Mouse (Mus musculus): Measurements from ENCODE around the gene Zfp385b. TPM values are rescaled to one million over a fixed set of nuclear protein-coding genes. Genes with fewer than 3 reads are reported as not detected.

The Zfp385b gene
- total RNA-seq, 2 experiments from 2014 or later, result 2.7 to 2.9 TPM

DNA sequence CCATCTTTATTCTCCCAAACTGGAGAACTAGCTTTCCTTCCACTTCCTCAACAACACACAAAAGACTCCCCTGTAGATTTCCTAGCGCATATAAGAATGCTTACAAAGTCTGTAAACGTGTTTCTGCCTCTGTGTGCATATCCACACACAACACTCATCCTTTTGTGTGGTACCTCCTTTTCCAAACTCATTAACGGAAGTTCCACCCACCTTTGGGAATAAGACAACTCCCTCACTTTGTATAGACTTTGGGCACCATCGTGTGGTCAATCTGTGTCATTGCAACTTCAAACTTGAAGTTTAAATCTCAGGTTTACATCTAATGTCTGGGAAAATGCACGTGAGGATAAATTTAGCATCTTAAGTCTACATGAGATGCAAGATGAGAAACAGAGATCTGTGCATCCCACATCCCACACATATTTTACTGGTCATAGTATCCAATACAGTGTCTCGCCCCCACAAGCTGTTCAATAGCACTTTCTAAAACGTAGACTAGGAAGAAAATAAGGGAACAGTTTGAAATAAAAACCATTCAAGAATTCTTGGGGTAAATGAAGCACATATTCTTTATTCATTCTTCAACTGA, 110.1 kb downstream of the Zfp385b start:
- DNase-seq (ENCODE audit: low spot score in 2 of 2), result no peak

DNA sequence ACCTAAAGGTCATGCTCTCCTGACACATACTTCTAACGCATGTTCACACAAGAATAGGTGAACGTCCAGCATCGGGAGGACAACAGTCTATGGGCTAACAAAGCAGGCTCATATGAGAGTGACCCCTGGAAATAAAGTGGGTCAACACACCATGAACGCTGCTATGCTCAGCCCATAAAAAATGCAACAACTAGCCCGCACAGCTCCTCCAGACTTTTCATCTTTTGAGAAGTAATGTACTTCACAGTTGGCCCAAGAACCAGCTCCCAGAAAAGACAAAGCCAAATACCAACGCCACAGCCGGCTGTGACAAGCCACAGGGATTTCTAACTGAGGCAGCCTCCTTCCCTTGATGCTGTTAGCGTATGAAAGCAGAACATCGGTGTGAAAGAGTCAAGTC, 112.3 kb downstream of the Zfp385b start:
- no peak for DNase-seq (ENCODE audit: low spot score in 2 of 2)

DNA sequence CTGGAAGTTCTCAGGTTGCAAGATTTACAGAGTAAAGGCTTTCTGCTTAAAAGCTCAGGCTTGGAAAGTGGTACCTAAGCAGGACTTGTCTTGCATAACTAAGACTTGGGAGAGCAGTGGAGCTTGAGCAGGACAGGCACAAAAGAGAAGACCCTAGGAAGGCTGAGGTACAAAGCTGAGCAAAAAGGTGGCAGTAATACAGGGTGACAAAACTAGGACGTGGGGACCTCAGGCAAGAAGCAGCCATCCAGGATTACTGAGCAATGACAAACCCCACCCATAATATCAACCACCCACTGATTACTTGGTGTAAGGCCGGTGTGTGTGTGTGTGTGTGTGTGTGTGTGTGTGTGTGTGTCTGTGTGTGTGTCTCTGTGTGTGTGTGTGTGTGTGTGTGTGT, 114.0 kb downstream of the Zfp385b start:
- DNase-seq (ENCODE audit: low spot score in 2 of 2), result no peak

DNA sequence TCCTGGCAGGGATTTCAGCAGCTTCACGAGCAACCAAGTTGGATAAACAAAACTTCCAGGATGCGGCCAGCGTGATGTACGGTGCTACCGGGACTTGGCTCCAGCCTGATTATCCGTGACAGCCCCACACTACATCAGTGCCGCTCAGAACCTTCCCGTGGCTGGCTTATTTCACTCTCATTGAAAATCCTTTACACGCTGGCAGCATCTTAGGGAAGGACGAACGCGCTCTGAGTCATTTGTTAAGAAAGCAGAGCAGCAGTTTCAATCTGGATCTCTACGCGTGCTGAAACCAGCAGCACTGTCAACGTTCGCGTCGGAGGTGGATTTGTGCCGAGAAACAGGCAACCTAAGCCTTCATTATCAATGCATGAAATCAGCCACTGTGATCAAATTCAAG, 116.4 kb downstream of the Zfp385b start:
- no peak for DNase-seq (ENCODE audit: low spot score in 2 of 2)

DNA sequence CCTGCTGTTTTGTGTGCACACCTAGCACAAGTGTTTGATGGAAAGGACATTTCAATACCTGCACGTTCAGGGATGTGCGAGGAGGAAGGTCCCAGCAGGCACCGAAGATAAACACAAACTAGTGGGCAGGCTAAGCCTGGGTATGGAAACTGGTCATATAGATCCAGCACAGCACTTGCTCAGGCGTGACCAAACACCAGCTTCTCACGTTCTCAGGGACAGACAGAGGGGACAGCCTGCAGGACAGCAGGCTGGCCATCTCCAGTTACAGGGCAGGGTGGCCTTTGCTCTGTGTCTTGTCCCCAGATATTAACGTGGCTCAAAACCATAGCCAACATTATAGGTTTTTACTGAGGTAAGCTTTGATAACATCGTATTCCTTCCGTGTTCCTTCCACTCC, 128.3 kb downstream of the Zfp385b start:
- DNase-seq (ENCODE audit: low spot score in 2 of 2), result no peak

DNA sequence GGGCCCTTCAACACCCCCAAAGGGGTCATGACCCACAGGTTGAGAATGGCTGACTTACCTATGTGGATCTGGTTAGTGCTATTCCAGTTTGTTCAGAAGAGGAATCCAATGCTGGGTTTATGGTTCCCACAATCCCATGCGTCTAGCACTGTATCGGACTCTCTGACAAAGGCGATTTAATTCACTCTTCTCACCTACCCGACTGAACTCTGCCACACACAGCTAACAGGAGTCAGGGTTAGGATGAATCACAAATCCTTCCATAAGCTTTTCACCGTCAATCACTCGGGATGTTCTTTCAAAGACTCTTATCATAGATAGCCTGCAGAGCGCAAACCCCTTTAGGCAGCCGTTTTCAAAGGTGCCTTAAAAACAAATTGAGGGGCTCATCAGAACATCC, 129.1 kb downstream of the Zfp385b start:
- no peak for DNase-seq (ENCODE audit: low spot score in 2 of 2)

DNA sequence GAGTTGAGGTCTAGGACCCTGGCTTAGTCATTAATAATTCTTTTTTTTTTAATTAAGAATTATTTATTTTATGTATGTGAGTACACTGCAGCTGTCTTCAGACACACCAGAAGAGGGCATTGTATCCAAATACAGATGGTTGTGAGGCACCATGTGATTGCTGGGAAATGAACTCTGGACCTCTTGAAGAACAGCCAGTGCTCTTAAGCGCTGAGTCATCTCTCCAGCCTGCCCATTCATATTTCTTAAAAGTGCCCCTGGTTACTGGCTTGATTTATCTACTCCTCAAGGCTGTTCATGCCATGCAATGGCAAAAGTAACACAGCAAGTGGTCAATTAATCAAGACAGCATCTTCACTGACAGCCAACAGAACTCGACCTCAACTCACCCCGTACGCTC, 130.8 kb downstream of the Zfp385b start:
- DNase-seq (ENCODE audit: low spot score in 2 of 2), result no peak

DNA sequence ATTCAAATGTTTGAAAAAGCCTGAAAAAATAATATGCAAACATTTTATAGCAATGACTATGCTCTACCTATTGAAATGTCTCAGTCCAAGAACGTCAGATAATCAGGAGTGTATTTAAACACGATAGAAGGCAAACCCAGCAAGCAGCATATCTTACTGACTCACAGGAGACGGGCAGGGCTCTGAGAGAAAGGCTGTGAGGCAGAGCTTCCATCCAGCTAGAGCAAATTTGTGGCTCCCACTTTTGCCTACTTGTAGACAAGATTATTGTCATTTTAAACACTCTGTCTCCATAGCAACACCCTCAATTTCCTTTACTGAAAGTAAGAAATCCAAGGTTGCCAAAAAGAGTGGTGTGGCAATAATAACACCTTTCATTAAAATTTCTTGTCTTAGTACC, 135.4 kb downstream of the Zfp385b start:
- DNase-seq (ENCODE audit: low spot score in 2 of 2), result no peak

DNA sequence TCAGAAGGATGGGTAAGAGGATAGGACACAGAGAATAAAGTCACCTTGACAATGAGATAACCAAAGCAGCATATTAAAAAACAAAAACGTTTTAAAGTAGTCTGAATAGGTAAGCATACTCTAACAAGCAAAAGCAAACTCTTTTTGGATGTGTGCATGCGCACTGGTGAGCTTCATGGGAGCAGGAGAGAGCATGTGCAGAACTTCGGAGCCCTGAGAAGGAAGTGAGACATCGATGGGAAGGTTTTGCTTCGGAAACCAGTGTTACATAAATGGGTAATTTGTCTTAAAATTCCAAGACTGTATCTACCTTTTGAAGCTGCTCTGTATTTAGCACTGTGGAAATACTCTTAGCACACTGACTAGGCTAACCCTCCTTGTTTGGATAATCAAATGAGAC, 137.2 kb downstream of the Zfp385b start:
- DNase-seq (ENCODE audit: low spot score in 2 of 2), result no peak

DNA sequence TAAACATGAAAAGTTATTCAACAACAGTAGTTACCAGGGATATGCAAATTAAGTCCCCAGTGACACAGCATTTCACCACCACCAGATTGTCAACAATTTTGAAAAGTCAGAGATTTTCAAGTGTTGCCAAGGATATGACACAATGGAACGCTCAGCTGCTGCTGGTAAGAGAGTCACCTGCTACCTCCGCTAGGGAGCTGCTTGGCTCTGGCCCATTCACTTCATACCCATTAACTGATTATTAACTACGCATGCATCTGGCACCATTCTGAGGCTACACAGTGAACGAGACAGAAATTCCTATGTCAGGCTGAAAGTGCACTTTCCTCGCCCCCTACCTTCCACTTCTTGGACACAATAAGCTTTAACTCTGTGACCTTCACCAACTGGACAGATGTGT, 137.7 kb downstream of the Zfp385b start:
- no peak for DNase-seq (ENCODE audit: low spot score in 2 of 2)

DNA sequence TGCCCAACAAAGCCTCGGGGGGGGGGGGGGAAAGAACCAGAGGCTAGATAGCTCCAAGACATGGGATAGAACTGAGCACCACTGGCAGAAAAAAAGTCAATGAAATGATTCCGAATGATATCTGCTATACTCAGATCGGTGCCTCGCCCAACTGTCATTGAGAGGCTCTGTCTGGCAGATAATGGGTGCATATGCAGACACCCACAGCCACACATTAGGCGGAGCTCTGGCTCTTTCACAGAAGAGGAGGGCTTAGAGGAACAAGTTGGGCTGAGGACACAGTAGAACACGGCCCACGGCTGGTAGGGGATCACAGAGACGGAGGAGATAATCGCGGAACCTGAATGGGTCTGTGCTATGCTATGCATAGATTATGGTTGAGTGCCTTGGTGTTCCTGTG, 145.7 kb downstream of the Zfp385b start:
- DNase-seq (ENCODE audit: low spot score in 2 of 2), result no peak

DNA sequence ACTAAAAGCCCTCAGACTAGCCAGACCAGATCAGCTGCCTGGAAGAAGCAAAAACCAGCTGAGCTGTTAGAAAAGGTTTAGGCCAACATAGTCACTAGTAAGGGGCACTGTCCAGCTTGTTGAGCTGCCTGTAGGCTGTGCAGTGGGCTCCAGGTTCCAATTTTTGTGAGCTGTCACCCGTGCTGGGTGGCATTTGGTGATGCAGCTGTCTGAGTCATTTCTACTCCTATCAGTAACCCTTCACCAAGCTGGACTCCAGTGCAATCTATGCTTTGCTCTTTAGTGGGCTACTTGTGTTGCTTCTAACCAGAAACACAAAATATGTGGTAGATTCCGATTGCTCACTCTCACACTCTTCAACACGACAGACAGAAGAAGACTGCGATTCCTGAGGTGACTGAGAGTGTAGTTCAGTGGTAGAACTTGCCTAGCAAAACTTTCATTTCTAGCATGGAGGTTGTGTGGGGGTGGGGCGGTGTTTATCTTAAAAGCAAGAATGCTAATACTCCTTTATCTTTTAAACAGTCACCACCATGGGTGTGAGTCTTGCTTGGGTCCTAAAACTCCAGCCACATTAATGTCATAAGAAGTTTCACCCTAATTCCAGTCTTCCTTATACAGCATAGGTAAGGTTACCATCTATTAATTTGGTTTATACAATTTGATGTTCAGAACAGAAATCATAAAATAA, 147.1 kb downstream of the Zfp385b start:
- no peak for DNase-seq (ENCODE audit: low spot score in 2 of 2)

DNA sequence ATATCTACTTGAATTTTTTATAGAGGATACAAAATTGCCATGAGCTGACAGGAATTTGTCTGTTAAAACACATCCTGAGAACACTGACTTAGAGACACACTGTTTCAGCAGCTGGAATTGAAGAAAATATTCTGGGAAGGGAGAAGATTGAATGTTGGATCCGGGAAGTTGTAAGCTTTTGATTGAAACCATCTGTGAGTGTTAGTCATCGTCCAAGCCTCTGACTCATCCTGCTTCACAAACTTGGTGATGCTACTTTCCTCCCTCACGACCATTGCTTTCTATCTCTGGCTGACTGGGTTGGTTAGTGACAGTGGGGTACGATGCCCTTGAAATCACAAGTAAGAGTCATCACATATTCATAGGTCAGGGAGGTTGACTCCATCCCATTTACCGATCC, 157.3 kb downstream of the Zfp385b start:
- DNase-seq (ENCODE audit: low spot score in 2 of 2), result no peak

DNA sequence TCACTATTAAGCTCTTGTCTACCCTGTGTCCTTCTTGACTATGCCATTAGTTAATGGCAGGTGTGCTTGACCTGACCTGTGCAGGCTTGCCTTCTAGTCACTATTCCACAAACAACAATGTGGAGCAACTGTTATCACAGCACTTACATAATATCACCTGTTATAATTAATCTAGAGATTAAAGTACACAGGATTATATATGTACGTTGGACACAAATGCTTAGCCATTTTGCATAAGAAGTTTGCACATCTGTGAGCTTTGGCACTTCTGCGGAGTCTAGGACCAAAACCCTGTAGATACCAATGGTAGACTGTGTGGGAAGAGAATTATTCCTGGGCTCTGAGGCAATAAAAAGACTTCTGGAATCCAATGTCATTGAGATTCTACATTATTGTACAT, 165.8 kb downstream of the Zfp385b start:
- no peak for DNase-seq (ENCODE audit: low spot score in 2 of 2)

DNA sequence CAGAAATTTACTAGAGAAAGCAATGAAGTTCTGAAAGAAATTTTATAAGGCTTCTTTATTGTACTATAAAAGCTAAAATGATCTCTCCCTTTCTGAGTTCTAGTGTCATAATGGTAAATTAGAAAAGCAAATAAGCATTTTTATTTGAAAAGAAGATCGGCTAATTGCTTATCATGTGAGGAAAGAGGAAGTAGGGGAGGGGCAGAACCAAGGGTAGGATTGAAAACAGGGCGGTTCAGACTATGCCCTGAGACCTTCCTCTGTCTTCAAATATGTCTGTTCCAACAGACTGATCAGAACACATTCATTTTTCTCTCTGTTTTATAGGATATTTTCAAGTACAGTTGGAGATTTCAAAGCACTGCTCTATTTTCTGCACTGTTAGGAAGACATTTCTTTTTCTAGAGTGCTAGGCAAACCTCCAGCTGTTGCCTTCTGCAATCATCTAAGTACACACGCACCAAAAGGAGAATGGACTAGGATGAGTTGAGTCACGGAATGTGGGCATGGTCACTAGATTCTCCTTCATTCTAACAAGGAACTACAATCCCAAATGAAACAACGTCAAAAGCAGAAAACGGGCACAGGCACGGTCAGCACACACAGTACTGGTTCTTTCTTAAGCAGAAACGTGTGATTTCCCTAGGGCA, 177.8 kb downstream of the Zfp385b start:
- no peak for DNase-seq (ENCODE audit: low spot score in 2 of 2)

DNA sequence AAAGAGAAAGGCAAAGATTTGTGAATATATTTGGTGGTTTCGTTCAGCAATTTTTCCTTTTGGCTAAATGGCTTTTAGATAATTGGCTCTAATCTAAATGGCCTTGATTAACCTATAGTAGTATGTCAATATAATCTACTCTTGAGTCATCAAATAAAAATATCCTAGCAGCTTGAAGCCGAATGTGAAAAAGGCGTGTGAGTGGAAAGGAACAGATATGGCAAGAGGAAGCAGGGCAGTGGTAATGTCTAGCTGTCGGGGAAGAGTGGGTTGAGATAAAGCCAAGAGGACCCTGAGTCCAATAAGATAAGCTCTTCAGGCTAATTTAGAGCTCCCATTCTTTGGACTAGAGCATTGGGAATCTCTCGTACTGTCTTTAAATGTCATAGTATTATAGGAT, 179.4 kb downstream of the Zfp385b start:
- no peak for DNase-seq (ENCODE audit: low spot score in 2 of 2)

DNA sequence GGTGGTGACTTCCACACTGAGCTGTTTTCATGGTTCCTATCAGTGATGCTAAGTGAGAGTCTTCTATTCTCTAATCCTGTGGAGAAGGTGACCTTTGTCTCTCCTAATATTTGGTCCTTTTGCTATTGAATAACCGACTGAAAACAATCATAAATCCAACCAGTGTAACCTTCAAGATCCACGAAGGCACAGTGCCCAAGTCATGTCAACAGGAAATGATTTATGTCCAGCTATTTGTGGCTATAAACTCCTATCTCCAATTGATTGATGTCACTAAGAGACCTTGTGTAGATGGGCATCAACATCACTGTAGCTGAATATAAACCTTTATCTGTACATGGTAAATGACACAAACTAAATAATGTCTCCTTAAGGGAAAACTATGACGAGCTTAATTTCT, 187.8 kb downstream of the Zfp385b start:
- no peak for DNase-seq (ENCODE audit: low spot score in 2 of 2)

DNA sequence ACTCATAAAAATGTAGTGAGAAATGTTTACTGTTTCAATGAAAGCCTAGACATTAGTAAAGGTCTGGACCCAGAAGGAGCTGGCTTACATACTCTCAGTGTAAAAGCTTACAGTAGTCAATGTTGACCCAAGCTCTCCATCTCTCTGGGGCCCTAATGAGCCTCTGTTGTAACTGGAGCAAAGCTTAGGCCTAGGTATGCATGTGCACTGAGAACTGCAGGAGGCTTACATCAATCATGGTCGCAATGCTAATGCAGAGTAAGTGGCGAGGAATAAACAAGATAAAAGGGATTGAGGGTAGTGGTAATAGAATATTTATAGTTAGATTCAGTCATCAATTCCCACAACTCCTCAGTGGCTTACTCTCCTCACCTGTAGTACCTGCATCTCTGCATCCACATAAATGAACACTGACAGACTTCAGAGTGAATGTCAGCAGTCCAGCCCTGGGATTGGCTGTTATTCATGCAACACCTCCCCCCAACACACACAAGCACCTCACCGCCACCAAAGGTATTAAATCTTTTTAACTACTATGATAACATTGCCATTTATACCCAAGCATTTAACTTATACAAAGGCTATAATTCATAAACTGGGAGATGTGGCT, 191.7 kb downstream of the Zfp385b start:
- DNase-seq (ENCODE audit: low spot score in 2 of 2), result no peak

DNA sequence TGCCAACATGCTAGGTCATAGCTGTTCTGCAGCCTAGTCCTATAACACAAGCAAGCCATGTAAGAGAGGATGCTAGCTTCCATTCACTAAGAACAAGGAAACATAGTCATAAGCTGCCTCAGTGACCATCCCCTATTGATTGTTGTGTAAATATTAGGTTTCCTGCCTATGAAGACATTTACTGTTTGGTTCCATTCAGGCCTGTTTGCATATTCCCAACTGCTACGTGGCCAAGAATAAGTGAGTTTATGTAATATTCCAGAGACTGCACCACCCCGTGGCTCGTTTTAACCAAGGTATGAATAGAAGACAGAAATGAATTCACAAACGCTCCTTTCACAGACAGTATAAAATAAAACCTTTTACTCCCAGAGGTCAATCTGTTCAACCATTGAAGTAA, 200.8 kb downstream of the Zfp385b start:
- no peak for DNase-seq (ENCODE audit: low spot score in 2 of 2)

DNA sequence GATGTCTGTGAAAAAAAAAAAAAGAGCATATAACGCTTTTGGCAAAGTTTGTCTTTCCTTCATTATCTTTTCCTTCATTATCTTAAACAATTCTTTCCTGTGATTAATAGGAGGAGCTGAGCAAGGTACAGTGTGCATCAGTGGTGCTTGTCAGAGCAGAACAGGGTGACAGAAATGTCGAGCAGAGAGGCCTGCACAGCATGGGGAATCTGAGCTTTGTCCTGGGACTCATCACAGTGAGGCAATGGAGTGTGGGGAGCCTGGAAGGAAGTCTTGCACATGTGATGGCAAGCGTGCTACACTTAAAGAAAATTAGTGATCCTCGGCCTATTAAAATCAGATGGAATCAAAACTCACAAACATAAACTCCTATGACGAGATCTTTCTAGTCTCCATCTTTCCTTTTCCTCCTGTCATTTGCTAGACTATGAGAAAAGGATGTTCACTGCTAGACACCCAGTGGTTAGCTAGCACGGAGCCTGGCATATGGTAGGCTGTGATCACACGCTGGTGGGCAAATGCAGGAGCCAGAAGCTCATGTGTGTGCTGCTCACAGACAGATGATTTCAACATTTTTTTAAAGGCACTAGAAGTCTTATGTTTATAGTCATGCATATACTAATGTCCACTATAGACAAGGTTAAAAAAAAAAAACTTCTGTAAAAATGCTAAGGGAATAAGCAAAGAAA, 209.0 kb downstream of the Zfp385b start:
- no peak for DNase-seq (ENCODE audit: low spot score in 2 of 2)

DNA sequence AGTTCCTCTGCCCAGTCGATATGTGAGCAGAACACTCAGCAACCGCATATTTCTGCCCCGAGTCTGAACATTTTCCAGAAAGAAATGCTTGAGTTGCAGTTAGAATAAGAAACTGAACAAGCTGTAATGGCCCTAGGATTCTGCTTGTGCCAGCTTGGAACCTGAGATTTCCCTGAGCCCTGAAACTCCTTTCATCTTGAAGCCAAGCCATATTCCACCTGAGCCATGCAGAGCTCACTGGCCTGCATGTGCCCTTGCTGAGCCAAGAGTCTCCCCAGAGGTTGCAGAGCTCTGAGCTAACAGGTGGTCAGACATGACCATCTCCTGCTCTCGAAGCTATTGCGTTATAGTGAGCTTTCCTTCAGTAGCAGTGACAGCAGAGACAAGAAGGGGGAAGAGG, 210.0 kb downstream of the Zfp385b start:
- DNase-seq (ENCODE audit: low spot score in 2 of 2), result no peak

DNA sequence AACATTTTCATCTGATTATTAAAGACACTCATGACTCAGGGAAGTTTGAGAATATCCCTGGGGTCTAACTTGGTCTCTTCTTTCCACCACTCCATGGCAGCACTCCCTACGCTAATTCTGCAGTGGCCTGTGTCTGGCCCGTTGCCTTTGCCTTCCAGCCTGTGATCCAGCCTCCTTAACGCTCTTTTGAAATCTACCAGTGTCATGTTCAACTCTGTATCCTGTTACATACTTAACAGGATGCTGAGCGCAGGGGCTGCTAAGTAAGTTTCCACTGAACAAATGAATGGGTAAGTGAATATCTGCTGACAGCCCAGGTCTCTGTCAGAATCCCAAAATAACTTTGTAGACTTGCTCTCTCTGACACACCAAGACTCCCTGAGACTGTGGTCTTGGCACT, 210.8 kb downstream of the Zfp385b start:
- no peak for DNase-seq (ENCODE audit: low spot score in 2 of 2)
